Comparison of ENCODE assay signal across 26 mouse cellular contexts in the genomic region with DNA sequence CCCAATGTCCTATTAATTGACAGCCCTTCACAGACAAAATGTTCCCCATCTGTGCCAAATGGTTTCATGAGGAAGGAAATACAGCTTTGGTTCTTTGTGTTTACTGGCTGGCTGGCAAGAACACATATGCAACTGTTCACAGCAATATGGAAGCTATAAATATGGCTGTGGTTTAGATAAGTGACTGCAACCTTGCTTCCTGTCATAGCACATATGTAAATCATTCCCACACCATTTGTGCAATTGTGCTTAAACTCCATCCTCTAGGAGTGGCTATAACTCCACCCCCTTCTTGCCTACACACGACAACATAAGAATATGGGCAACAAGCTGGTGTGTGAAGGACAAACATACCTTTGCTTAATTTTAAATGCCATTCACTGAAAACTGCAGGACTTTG.
DNase-seq lines count a peak whose midpoint lies in the region; ATAC-seq lines count a peak whose summit lies in the region.
"Had no signal": no experiment of that assay in that cellular context is flagged by ENCODE, and none has a peak within 500 bp of the region (broad histone marks: within the 10 kb centered on the region; RNA-seq: fewer than 3 reads in every experiment).

No protein-coding gene starts in this region.

- H3K9ac ChIP-seq in forebrain, embryonic 13.5 days = no peak overlapping the region
- H3K9ac ChIP-seq in forebrain, embryonic 12.5 days = no peak overlapping the region
- no peak overlapping the region for H3K9ac ChIP-seq in limb, embryonic 11.5 days (ENCODE audit: low read length)
- H3K9ac ChIP-seq in forebrain, embryonic 16.5 days (replicated peaks; ENCODE audit: low read depth, low read length) = no peak overlapping the region
- H3K9ac ChIP-seq: embryonic facial prominence, embryonic 13.5 days; heart, embryonic 13.5 days; hindbrain, embryonic 12.5 days; hindbrain, embryonic 15.5 days had no signal

- WGBS in forebrain, embryonic 13.5 days = 83% methylated on average over 1 of the region's 1 CpGs
- whole genome bisulfite sequencing in forebrain, embryonic 12.5 days = 76% methylated on average over 1 of the region's 1 CpGs
- 66% methylated on average over 1 of the region's 1 CpGs for WGBS in limb, embryonic 11.5 days
- 78% methylated on average over 1 of the region's 1 CpGs for WGBS in limb, embryonic 10.5 days
- WGBS in forebrain, embryonic 16.5 days = 68% methylated on average over 1 of the region's 1 CpGs

- DNase-seq in limb, embryonic 11.5 days (ENCODE audit: low spot score) = no peak
- DNase-seq in limb, embryonic 10.5 days (ENCODE audit: low spot score) = no peak
- no peak for DNase-seq in B cell, adult 2 months
- no peak for DNase-seq in thymus, postnatal 4 days
- DNase-seq: adrenal gland, postnatal 10 days; adrenal gland, postnatal 36 days; cerebellum, adult 11-12 months; cerebellum, adult 8-10 months; cerebellum, postnatal 10 days; cerebellum, postnatal 36 days; gastrocnemius, adult 2 months; gastrocnemius, postnatal 14 days; heart, adult 18-20 months; kidney, adult 2 months had no signal

- H3K9me3 ChIP-seq in forebrain, embryonic 13.5 days (replicated peaks) = no peaks in the 10 kb centered on the region
- H3K9me3 ChIP-seq in forebrain, embryonic 12.5 days = no peaks in the 10 kb centered on the region
- H3K9me3 ChIP-seq in limb, embryonic 11.5 days (ENCODE audit: control insufficient read depth, low read length) = no peaks in the 10 kb centered on the region
- H3K9me3 ChIP-seq in limb, embryonic 10.5 days (replicated peaks) = no peaks in the 10 kb centered on the region
- no peaks in the 10 kb centered on the region for H3K9me3 ChIP-seq in forebrain, embryonic 16.5 days (ENCODE audit: control insufficient read depth, low read length)
- H3K9me3 ChIP-seq: embryonic facial prominence, embryonic 13.5 days; heart, embryonic 10.5 days; heart, embryonic 13.5 days; hindbrain, embryonic 12.5 days; hindbrain, embryonic 15.5 days had no signal

- no peaks in the 10 kb centered on the region for H3K4me1 ChIP-seq in forebrain, embryonic 13.5 days
- H3K4me1 ChIP-seq in forebrain, embryonic 12.5 days = no peaks in the 10 kb centered on the region
- H3K4me1 ChIP-seq in limb, embryonic 11.5 days (ENCODE audit: control insufficient read depth, insufficient read depth, low read length) = no peaks in the 10 kb centered on the region
- H3K4me1 ChIP-seq in limb, embryonic 10.5 days = no peaks in the 10 kb centered on the region
- H3K4me1 ChIP-seq in forebrain, embryonic 16.5 days (replicated peaks; ENCODE audit: control insufficient read depth, insufficient read depth, low read length) = no peaks in the 10 kb centered on the region
- H3K4me1 ChIP-seq: heart, embryonic 10.5 days; heart, embryonic 13.5 days; hindbrain, embryonic 12.5 days; hindbrain, embryonic 15.5 days had no signal

- no peaks in the 10 kb centered on the region for H3K36me3 ChIP-seq in forebrain, embryonic 13.5 days (ENCODE audit: poor library complexity, severe bottlenecking)
- no peaks in the 10 kb centered on the region for H3K36me3 ChIP-seq in forebrain, embryonic 12.5 days (replicated peaks)
- H3K36me3 ChIP-seq in limb, embryonic 11.5 days (ENCODE audit: control insufficient read depth, insufficient read depth, low read length) = no peaks in the 10 kb centered on the region
- H3K36me3 ChIP-seq in limb, embryonic 10.5 days = no peaks in the 10 kb centered on the region
- H3K36me3 ChIP-seq in forebrain, embryonic 16.5 days (ENCODE audit: control insufficient read depth, insufficient read depth) = no peaks in the 10 kb centered on the region
- H3K36me3 ChIP-seq: embryonic facial prominence, embryonic 13.5 days; heart, embryonic 10.5 days; heart, embryonic 13.5 days; hindbrain, embryonic 12.5 days; hindbrain, embryonic 15.5 days had no signal

- no peak overlapping the region for H3K27ac ChIP-seq in forebrain, embryonic 13.5 days
- no peak overlapping the region for H3K27ac ChIP-seq in forebrain, embryonic 12.5 days
- H3K27ac ChIP-seq in limb, embryonic 11.5 days (replicated peaks; ENCODE audit: low read depth, low read length) = no peak overlapping the region
- H3K27ac ChIP-seq in limb, embryonic 10.5 days = no peak overlapping the region
- no peak overlapping the region for H3K27ac ChIP-seq in forebrain, embryonic 16.5 days (ENCODE audit: low read length)
- H3K27ac ChIP-seq: embryonic facial prominence, embryonic 13.5 days; gastrocnemius, adult 2 months; heart, embryonic 10.5 days; heart, embryonic 13.5 days; hindbrain, embryonic 12.5 days; hindbrain, embryonic 15.5 days had no signal

- ATAC-seq in forebrain, embryonic 13.5 days = peak; percentile 45; the same call in 1 of the 2 replicates
- ATAC-seq in forebrain, embryonic 12.5 days (ENCODE audit: low FRiP score) = no peak
- 0 out of 2 replicates have a peak, but pooled peaks have one; percentile 3 for ATAC-seq in limb, embryonic 11.5 days (ENCODE audit: insufficient number of reproducible peaks, low FRiP score, low TSS enrichment, low read depth)
- ATAC-seq in forebrain, embryonic 16.5 days = peak; percentile 61
- peak; percentile 39; the same call in 1 of the 2 replicates for ATAC-seq in megakaryocyte progenitor cell, adult 5-6 weeks (replicated peaks; ENCODE audit: poor library complexity)
- ATAC-seq: activated CD4-positive, CD25-positive, alpha-beta regulatory T cell, adult 4 months; intestine, postnatal 0 days had no signal

- no peaks in the 10 kb centered on the region for H3K27me3 ChIP-seq in forebrain, embryonic 13.5 days
- H3K27me3 ChIP-seq in forebrain, embryonic 12.5 days = no peaks in the 10 kb centered on the region
- H3K27me3 ChIP-seq in limb, embryonic 11.5 days (ENCODE audit: control insufficient read depth, insufficient read depth, low read length) = no peaks in the 10 kb centered on the region
- H3K27me3 ChIP-seq in limb, embryonic 10.5 days (ENCODE audit: low read depth, poor library complexity, severe bottlenecking) = no peaks in the 10 kb centered on the region
- no peaks in the 10 kb centered on the region for H3K27me3 ChIP-seq in forebrain, embryonic 16.5 days (replicated peaks; ENCODE audit: control insufficient read depth, insufficient read depth, low read length)
- H3K27me3 ChIP-seq: embryonic facial prominence, embryonic 13.5 days; heart, embryonic 13.5 days; hindbrain, embryonic 12.5 days; hindbrain, embryonic 15.5 days had no signal

- no peak overlapping the region for H3K4me3 ChIP-seq in forebrain, embryonic 13.5 days
- no peak overlapping the region for H3K4me3 ChIP-seq in forebrain, embryonic 12.5 days (replicated peaks)
- no peak overlapping the region for H3K4me3 ChIP-seq in limb, embryonic 11.5 days (ENCODE audit: low read depth, low read length)
- no peak overlapping the region for H3K4me3 ChIP-seq in limb, embryonic 10.5 days
- H3K4me3 ChIP-seq in forebrain, embryonic 16.5 days (replicated peaks; ENCODE audit: low read length) = no peak overlapping the region
- H3K4me3 ChIP-seq: embryonic facial prominence, embryonic 13.5 days; erythroblast, embryonic 14.5 days; gastrocnemius, adult 2 months; heart, embryonic 10.5 days; heart, embryonic 13.5 days; hindbrain, embryonic 12.5 days; hindbrain, embryonic 15.5 days had no signal

- H3K4me2 ChIP-seq in forebrain, embryonic 13.5 days = no peak overlapping the region
- no peak overlapping the region for H3K4me2 ChIP-seq in forebrain, embryonic 12.5 days
- H3K4me2 ChIP-seq in limb, embryonic 11.5 days (ENCODE audit: low read depth, severe bottlenecking) = no peak overlapping the region
- H3K4me2 ChIP-seq in forebrain, embryonic 16.5 days (ENCODE audit: low read length) = no peak overlapping the region
- H3K4me2 ChIP-seq: embryonic facial prominence, embryonic 13.5 days; heart, embryonic 13.5 days; hindbrain, embryonic 12.5 days; hindbrain, embryonic 15.5 days had no signal
